ENCODE assay signal across 8 mouse cellular contexts in the genomic region with DNA sequence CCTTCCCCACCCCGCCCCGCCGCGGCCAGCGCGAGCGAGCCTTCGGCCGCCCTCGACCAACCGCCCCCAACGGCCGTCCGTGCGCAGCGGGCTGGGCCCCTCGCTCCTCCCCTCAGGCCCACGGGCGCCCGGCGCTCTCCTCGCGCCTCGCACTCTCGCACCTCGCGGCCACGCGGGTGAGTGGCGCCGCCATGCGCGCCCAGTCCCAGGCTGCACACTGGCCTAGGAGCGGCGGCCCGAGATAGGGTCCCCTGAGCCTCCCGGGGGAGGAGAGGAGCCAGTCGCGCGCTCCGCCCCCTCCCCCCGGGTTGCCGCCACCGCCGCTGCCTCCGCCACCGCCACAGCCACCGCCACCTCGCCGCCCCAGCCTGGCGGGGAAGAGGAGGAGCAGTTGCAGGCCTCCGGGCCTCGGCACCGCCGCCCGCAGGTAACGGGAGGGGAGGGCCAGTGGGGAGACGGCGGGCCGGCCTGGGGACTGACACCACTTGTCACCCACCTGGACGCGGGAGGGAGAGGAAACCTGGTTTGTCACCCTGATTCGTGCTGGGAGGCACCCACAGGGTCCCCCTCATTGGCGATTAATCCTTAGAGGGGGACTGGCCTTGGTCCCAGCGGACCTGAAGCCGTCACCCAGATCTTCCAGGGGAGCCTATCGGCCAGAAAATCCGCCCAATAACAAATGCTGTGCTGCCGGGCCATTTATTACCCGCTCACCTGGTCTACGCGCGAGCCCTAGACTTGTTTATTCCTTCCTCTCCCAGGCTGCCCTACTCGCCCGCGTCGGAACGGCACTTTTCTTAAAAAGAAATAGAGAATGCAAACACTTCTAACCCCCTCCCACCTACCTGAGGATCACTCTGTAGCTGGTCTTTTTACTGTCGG. TPM values are rescaled to one million over a fixed set of nuclear protein-coding genes. Genes with fewer than 3 reads are reported as not detected.
DNase-seq lines count a peak whose midpoint lies in the region; ATAC-seq lines count a peak whose summit lies in the region.

A gene (plus strand): TSS at position 113 of the 882 bp plus-strand sequence.

- H3K36me3 ChIP-seq in forebrain, embryonic 14.5 days (ENCODE audit: control insufficient read depth, insufficient read depth, low read length), result no peaks in the 10 kb centered on the region

- peak within 1 kb of the TSS; percentile 82 for H3K27ac ChIP-seq in brown adipose tissue, adult 24 weeks (replicated peaks; ENCODE audit: low read depth, low read length)
- H3K27ac ChIP-seq in forebrain, embryonic 14.5 days (ENCODE audit: low read depth, low read length), result peak within 1 kb of the TSS; percentile 98

- peak within 1 kb of the TSS; percentile 82 for H3K4me2 ChIP-seq in forebrain, embryonic 14.5 days (ENCODE audit: low read length)

- peak within 1 kb of the TSS; percentile 92 for H3K4me3 ChIP-seq in brown adipose tissue, adult 24 weeks (ENCODE audit: insufficient read depth, low read depth, low read length)
- H3K4me3 ChIP-seq in forebrain, embryonic 14.5 days (ENCODE audit: low read depth, low read length), result peak within 1 kb of the TSS; percentile 94

- H3K9ac ChIP-seq in forebrain, embryonic 14.5 days (ENCODE audit: low read length), result peak within 1 kb of the TSS; percentile 95

- 1% methylated on average over 48 of the region's 79 CpGs for WGBS in forebrain, embryonic 14.5 days

- no peaks in the 10 kb centered on the region for H3K9me3 ChIP-seq in forebrain, embryonic 14.5 days (replicated peaks; ENCODE audit: control insufficient read depth, low read length)

- peak; percentile 89 for ATAC-seq in forebrain, embryonic 14.5 days
- ATAC-seq in hematopoietic stem cell, adult 5-6 weeks (replicated peaks in 1 of 2; ENCODE audit: insufficient read depth in 1 of 2, low FRiP score in 2 of 2, low TSS enrichment in 1 of 2, low read depth in 1 of 2, poor library complexity in 2 of 2, severe bottlenecking in 2 of 2), result peak; percentile 39 to 52
- ATAC-seq in megakaryocyte progenitor cell, adult 5-6 weeks (replicated peaks; ENCODE audit: poor library complexity), result peak; percentile 65

- H3K4me1 ChIP-seq in brown adipose tissue, adult 24 weeks (ENCODE audit: control insufficient read depth, insufficient read depth, insufficient read length, low read length), result peaks cover 3% of the 10 kb centered on the region; the same call in 1 of the 2 replicates
- peaks cover 5% of the 10 kb centered on the region; the same call in 1 of the 2 replicates for H3K4me1 ChIP-seq in forebrain, embryonic 14.5 days (ENCODE audit: control insufficient read depth, insufficient read depth, low read length)

- H3K27me3 ChIP-seq in forebrain, embryonic 14.5 days (replicated peaks; ENCODE audit: control insufficient read depth, insufficient read depth, low read length), result no peaks in the 10 kb centered on the region

- DNase-seq in heart, adult 18-20 months, result no peak
- no peak for DNase-seq in heart, adult 9 months (ENCODE audit: low spot score in 2 of 2)
- DNase-seq in forebrain, embryonic 14.5 days (ENCODE audit: low spot score), result peak; percentile 22
- peak; percentile 29 to 60 for DNase-seq in left cerebral cortex, adult 8-10 months (ENCODE audit: low spot score in 2 of 2)
- peak; percentile 81 to 87 for DNase-seq in spleen, postnatal 10 days (ENCODE audit: low spot score in 2 of 2)

RNA-seq across cellular contexts. Expression of the gene that starts here (rescaled TPM):
- total RNA-seq in heart, adult 18-20 months (2021), result 10 to 100 TPM; 30.3 to 35.5 TPM
- 11.5 and 12.3 TPM in 2 replicates for polyA plus RNA-seq in brown adipose tissue, adult 24 weeks (2012; ENCODE audit: insufficient read depth, insufficient read length, missing spikeins)
- 3.1 and 4.6 TPM in 2 replicates for polyA plus RNA-seq in forebrain, embryonic 14.5 days (2014; fragmentation: Nextera tagmentation; extraction: Ambion mirVana)
- 32.7 and 36.3 TPM in 2 replicates for total RNA-seq in hematopoietic stem cell, adult 5-6 weeks (2017)
- 10 to 100 TPM; 35.5 to 49.7 (median 40.8) TPM for total RNA-seq in left cerebral cortex, adult 8-10 months (2022)
- total RNA-seq in megakaryocyte progenitor cell, adult 5-6 weeks (2015), result 52.5 and 57.9 TPM in 2 replicates
- 27.0 and 27.4 TPM in 2 replicates for total RNA-seq in megakaryocyte progenitor cell, adult 5-6 weeks (2017)

Comparison
In these comparisons a context has a peak if more than half of its experiments do, and no peak if none do; other contexts are left out.
1. DNase-seq: peak in forebrain, embryonic 14.5 days (single experiment), left cerebral cortex, adult 8-10 months (2 of 2) and spleen, postnatal 10 days (2 of 2); none in heart, adult 18-20 months (0 of 2) and heart, adult 9 months (0 of 2).
2. Peak in every context shown above with its lines, with median percentiles within 50 percentile points of each other: ATAC-seq.